Mouse (Mus musculus) spleen, adult 2 months (tissue): ENCODE data around the gene Fam163b. TPM values are rescaled to one million over a fixed set of nuclear protein-coding genes. Genes with fewer than 3 reads are reported as not detected.

Experiments used
- DNase-seq, 2 experiments: peaks; one replicate each; pipeline versions ENCODE4 v3.0.0 to v3.0.0-alpha.2; 2012 to 2021; ENCODE audit warnings: low spot score in 2 of 2, low read depth in 1 of 2
- H3K27ac ChIP-seq: fragments of 200-500 bp; 2 replicates; pipeline ENCODE4 v1.5.1; 2012; ENCODE audit warnings: low read length, inconsistent platforms; ENCODE audit not compliant: insufficient read depth
- H3K27me3 ChIP-seq: fragments of 200-500 bp; 2 replicates; pipeline ENCODE4 v1.6.1; 2012; ENCODE audit warnings: mild to moderate bottlenecking, moderate library complexity, low read length, inconsistent platforms; ENCODE audit not compliant: control insufficient read depth, insufficient read depth
- H3K36me3 ChIP-seq: fragments of 200-500 bp; 2 replicates; pipeline ENCODE4 v1.6.1; 2012; ENCODE audit warnings: mild to moderate bottlenecking, low read length, inconsistent platforms; ENCODE audit not compliant: control insufficient read depth, insufficient read depth
- H3K4me1 ChIP-seq: fragments of 200-500 bp; 2 replicates; pipeline ENCODE4 v1.6.1; 2011; ENCODE audit warnings: inconsistent platforms; ENCODE audit not compliant: control insufficient read depth, insufficient read depth, insufficient read length
- H3K4me3 ChIP-seq: fragments of 200-500 bp; 2 replicates; pipeline ENCODE4 v1.5.1; 2011; ENCODE audit warnings: mild to moderate bottlenecking, inconsistent platforms; ENCODE audit not compliant: insufficient read depth, insufficient read length; ENCODE audit errors: extremely low read depth
- CTCF ChIP-seq: fragments of 200-500 bp; IDR thresholded peaks from 2 replicates; pipeline ENCODE4 v1.5.1; 2011; ENCODE audit warnings: mild to moderate bottlenecking, inconsistent platforms; ENCODE audit not compliant: insufficient read depth, insufficient read length, insufficient replicate concordance; ENCODE audit errors: extremely low read depth
- POLR2A ChIP-seq: fragments of 200-500 bp; IDR thresholded peaks from 2 replicates; pipeline ENCODE4 v1.6.1; 2011; ENCODE audit warnings: low read depth, low read length, inconsistent platforms
- WGBS: fragments of 180-500 bp; shearing (Covaris S2); methylation state at CpG from one replicate; pipeline ENCODE4 v1.1.7; 2018; 5-methylcytosine and 5-hydroxymethylcytosine counted together
- polyA plus RNA-seq: library from polyadenylated mRNA; depleted of rRNA; stranded (reverse); fragments of >200 nt; gene quantifications from 2 replicates; pipeline ENCODE4 v1.2.3, GENCODE M21; 2012

Fam163b gene
- polyA plus RNA-seq, 1 experiment, result not detected

DNA sequence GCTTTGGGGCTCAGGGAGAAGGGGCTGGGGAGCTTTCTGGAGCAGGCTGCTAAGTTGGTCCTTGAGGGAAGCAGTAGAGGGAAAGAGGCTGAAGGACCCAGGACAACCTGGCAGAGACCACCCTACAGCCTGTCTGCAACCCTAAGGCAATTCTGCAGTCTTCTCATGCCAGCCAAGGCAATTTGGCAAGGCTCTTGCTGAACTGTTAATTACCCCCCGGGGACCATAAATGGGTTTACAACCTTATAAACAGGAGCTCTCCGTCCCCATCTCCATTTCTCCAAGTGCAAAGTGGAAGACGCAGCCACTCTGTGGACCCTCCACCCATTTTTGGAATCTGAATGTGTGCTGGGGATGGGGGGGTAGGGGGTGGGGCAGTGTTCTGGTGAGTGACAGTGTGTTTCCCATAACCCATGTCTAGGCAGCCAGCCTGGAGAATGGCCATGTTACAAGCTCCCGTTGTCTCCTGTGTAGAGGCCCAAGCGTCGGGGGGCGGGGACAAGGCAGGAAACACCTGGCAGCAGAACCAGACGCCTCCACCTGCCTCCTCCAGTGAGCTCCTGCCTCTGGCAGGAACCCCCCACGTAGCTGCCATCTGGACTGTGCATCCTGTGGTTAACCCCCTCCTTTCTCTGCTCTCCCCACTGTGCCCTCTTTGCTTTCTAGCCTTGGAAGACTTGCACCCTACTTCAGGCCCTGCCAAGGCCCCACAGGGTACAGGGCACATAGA lies 20.5 kb downstream of the Fam163b start:
- TF ChIP-seq POLR2A, result no peak
- TF ChIP-seq CTCF, result no peak
- H3K4me1 ChIP-seq, result peaks cover 20% of the 10 kb centered on the region
- peak overlapping the region; percentile 57 for H3K27ac ChIP-seq
- DNase-seq, result peak; percentile 67 to 80
- WGBS, result 8% methylated on average over 9 of the region's 9 CpGs
- H3K36me3 ChIP-seq, result no peaks in the 10 kb centered on the region
- H3K4me3 ChIP-seq, result no peak overlapping the region
- H3K27me3 ChIP-seq, result no peaks in the 10 kb centered on the region

- TF ChIP-seq CTCF (no peak), POLR2A (no peak)
- 64% methylated on average over 8 of the region's 8 CpGs for WGBS
- Histone ChIP-seq H3K27me3 (no peaks in the 10 kb centered on the region), H3K4me1 (peaks cover 20% of the 10 kb centered on the region), H3K36me3 (no peaks in the 10 kb centered on the region), H3K4me3 (no peak overlapping the region), H3K27ac (no peak overlapping the region)
- DNase-seq, result no peak
Observed at GRCm38 (mm10) chr2:27120241-27120641, 22.1 kb downstream of the Fam163b start.

- no peaks in the 10 kb centered on the region for H3K36me3 ChIP-seq
- no peak for DNase-seq
- H3K27me3 ChIP-seq, result no peaks in the 10 kb centered on the region
- H3K27ac ChIP-seq, result no peak overlapping the region
- 90% methylated on average over 2 of the region's 2 CpGs for WGBS
- no peak for TF ChIP-seq POLR2A
- no peak for TF ChIP-seq CTCF
- H3K4me1 ChIP-seq, result peaks cover 20% of the 10 kb centered on the region
- H3K4me3 ChIP-seq, result no peak overlapping the region
Observed at GRCm38 (mm10) chr2:27119766-27120165, 22.5 kb downstream of the Fam163b start.

GRCm38 (mm10) chr2:27118452-27118851 lies 23.8 kb downstream of the Fam163b start:
- WGBS, result 85% methylated on average over 4 of the region's 4 CpGs
- no peaks in the 10 kb centered on the region for H3K27me3 ChIP-seq

DNA sequence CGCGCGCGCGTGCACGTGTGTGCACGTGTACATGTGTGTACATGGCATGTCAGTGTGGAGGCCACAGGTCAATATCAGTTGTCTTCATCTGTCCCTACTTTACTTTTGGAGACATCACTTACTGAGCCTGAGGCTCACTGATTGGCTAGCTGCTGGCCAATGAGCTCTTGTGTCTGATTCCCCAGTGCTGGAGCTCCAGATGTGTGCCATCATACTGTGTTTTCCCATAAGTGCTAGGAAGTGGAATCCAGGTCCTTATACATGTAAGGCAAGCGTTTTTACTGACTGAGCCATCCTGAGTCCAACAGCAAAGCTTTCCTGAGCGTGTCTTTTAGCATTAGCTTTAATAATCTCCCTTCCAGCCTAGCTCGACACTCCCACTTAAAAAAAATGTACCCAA lies 28.1 kb downstream of the Fam163b start:
- Histone ChIP-seq H3K27ac (no peak overlapping the region), H3K27me3 (no peaks in the 10 kb centered on the region), H3K36me3 (no peaks in the 10 kb centered on the region), H3K4me3 (no peak overlapping the region), H3K4me1 (no peaks in the 10 kb centered on the region)
- TF ChIP-seq CTCF (no peak), POLR2A (no peak)
- 87% methylated on average over 10 of the region's 10 CpGs for WGBS
- DNase-seq, result no peak

More at GRCm38 (mm10) chr2:27118452-27118851, 23.8 kb downstream of the Fam163b start:
- TF ChIP-seq POLR2A, result no peak
- TF ChIP-seq CTCF, result no peak
- H3K27ac ChIP-seq, result no peak overlapping the region
- H3K4me1 ChIP-seq, result peaks cover 20% of the 10 kb centered on the region
- H3K4me3 ChIP-seq, result no peak overlapping the region
- DNase-seq, result no peak
- no peaks in the 10 kb centered on the region for H3K36me3 ChIP-seq

GRCm38 (mm10) chr2:27112585-27112984 lies 29.7 kb downstream of the Fam163b start:
- H3K27ac ChIP-seq, result no peak overlapping the region
- no peak for TF ChIP-seq CTCF
- no peak for TF ChIP-seq POLR2A
- no peaks in the 10 kb centered on the region for H3K4me1 ChIP-seq
- H3K27me3 ChIP-seq, result no peaks in the 10 kb centered on the region
- no peak overlapping the region for H3K4me3 ChIP-seq
- H3K36me3 ChIP-seq, result no peaks in the 10 kb centered on the region
- WGBS, result 71% methylated on average over 20 of the region's 20 CpGs
- no peak for DNase-seq

DNA sequence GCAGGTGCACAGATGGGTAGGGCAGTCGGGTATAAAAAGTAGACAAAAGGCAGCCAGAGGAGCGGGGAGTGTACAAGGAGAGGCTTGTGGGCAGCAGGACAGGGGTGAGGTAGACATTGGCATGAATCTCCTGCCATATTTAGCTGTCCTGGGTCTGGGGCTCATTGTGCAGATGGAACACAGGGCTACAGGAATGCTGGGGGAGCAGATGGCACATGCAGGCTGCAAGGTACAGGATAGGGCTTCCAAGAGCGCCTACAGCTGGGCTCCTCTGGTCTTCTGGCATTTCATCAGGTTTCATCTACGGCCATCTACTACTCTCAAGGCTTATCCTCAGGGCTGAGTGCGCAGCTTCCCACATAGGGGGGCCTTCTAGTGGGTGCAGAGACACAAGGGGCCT lies 33.2 kb downstream of the Fam163b start:
- WGBS, result 89% methylated on average over 5 of the region's 5 CpGs
- Histone ChIP-seq H3K27me3 (no peaks in the 10 kb centered on the region), H3K27ac (no peak overlapping the region), H3K4me3 (no peak overlapping the region), H3K4me1 (no peaks in the 10 kb centered on the region), H3K36me3 (no peaks in the 10 kb centered on the region)
- DNase-seq, result no peak
- TF ChIP-seq CTCF, result no peak
